Mouse (Mus musculus): ENCODE measurements at regions not wholly inside any gene's neighbourhood (a gene's known extent, or its start where the extent isn't known, plus 50 kb on each side); places are given as distances from the start of the nearest gene placed in this dataset.

GRCm38 (mm10) chr13:60446926-60447325 lies 154.8 kb upstream of the Dapk1 start:
- no peak for ATAC-seq

GRCm38 (mm10) chr13:60450721-60451506 lies 150.8 kb upstream of the Dapk1 start:
- H3K4me3 ChIP-seq (replicated peaks), result no peak overlapping the region
- 89% methylated on average over 10 of the region's 10 CpGs for WGBS
- ATAC-seq, result no peak
- H3K4me1 ChIP-seq (replicated peaks), result no peaks in the 10 kb centered on the region; the same call in 1 of the 2 replicates
- no peak overlapping the region for H3K9ac ChIP-seq (replicated peaks)
- no peaks in the 10 kb centered on the region for H3K9me3 ChIP-seq
- H3K27ac ChIP-seq, result no peak overlapping the region
- H3K4me2 ChIP-seq (replicated peaks), result no peak overlapping the region
- H3K36me3 ChIP-seq, result no peaks in the 10 kb centered on the region
- H3K27me3 ChIP-seq, result no peaks in the 10 kb centered on the region

More at GRCm38 (mm10) chr13:60446926-60447325, 154.8 kb upstream of the Dapk1 start:
- no peak overlapping the region for H3K4me2 ChIP-seq (replicated peaks)
- no peak overlapping the region for H3K27ac ChIP-seq
- H3K4me3 ChIP-seq (replicated peaks), result no peak overlapping the region
- H3K9ac ChIP-seq (replicated peaks), result no peak overlapping the region
- WGBS, result 61% methylated on average over 5 of the region's 5 CpGs
- no peaks in the 10 kb centered on the region for H3K27me3 ChIP-seq
- no peaks in the 10 kb centered on the region for H3K9me3 ChIP-seq
- no peaks in the 10 kb centered on the region; the same call in 1 of the 2 replicates for H3K4me1 ChIP-seq (replicated peaks)
- H3K36me3 ChIP-seq, result no peaks in the 10 kb centered on the region

- H3K4me3 ChIP-seq (replicated peaks), result no peak overlapping the region
- H3K4me2 ChIP-seq (replicated peaks), result no peak overlapping the region
- no peak for ATAC-seq
- no peak overlapping the region for H3K27ac ChIP-seq
- H3K4me1 ChIP-seq (replicated peaks), result no peaks in the 10 kb centered on the region; the same call in 1 of the 2 replicates
- no peaks in the 10 kb centered on the region for H3K9me3 ChIP-seq
- no peak overlapping the region for H3K9ac ChIP-seq (replicated peaks)
- no peaks in the 10 kb centered on the region for H3K27me3 ChIP-seq
- WGBS, result 94% methylated on average over 9 of the region's 9 CpGs
- H3K36me3 ChIP-seq, result no peaks in the 10 kb centered on the region
Measured at GRCm38 (mm10) chr13:60453821-60454483, 147.8 kb upstream of the Dapk1 start.

GRCm38 (mm10) chr13:60455033-60455619 lies 146.6 kb upstream of the Dapk1 start:
- no peaks in the 10 kb centered on the region for H3K36me3 ChIP-seq
- 26% methylated on average over 15 of the region's 15 CpGs for WGBS
- no peaks in the 10 kb centered on the region for H3K9me3 ChIP-seq
- no peak for ATAC-seq
- H3K4me2 ChIP-seq (replicated peaks), result no peak overlapping the region
- no peak overlapping the region for H3K27ac ChIP-seq
- H3K27me3 ChIP-seq, result no peaks in the 10 kb centered on the region
- no peaks in the 10 kb centered on the region; the same call in 1 of the 2 replicates for H3K4me1 ChIP-seq (replicated peaks)
- H3K9ac ChIP-seq (replicated peaks), result no peak overlapping the region
- H3K4me3 ChIP-seq (replicated peaks), result no peak overlapping the region

- Histone ChIP-seq H3K4me3 (replicated peaks) (no peak overlapping the region), H3K36me3 (no peaks in the 10 kb centered on the region), H3K4me1 (replicated peaks) (no peaks in the 10 kb centered on the region; the same call in 1 of the 2 replicates), H3K4me2 (replicated peaks) (no peak overlapping the region), H3K9me3 (no peaks in the 10 kb centered on the region), H3K9ac (replicated peaks) (no peak overlapping the region), H3K27ac (no peak overlapping the region), H3K27me3 (no peaks in the 10 kb centered on the region)
- 82% methylated on average over 10 of the region's 10 CpGs for WGBS
- ATAC-seq, result no peak
Measured at GRCm38 (mm10) chr13:60455863-60456551, 145.7 kb upstream of the Dapk1 start.

- no peak for ATAC-seq
- H3K4me3 ChIP-seq (replicated peaks), result no peak overlapping the region
- no peaks in the 10 kb centered on the region; the same call in 1 of the 2 replicates for H3K4me1 ChIP-seq (replicated peaks)
- no peaks in the 10 kb centered on the region for H3K9me3 ChIP-seq
- H3K4me2 ChIP-seq (replicated peaks), result no peak overlapping the region
- no peaks in the 10 kb centered on the region for H3K27me3 ChIP-seq
- WGBS, result 96% methylated on average over 10 of the region's 10 CpGs
- H3K27ac ChIP-seq, result no peak overlapping the region
- no peaks in the 10 kb centered on the region for H3K36me3 ChIP-seq
- no peak overlapping the region for H3K9ac ChIP-seq (replicated peaks)
Measured at GRCm38 (mm10) chr13:60457277-60457676, 144.5 kb upstream of the Dapk1 start.

- Histone ChIP-seq H3K4me3 (replicated peaks) (no peak overlapping the region), H3K27me3 (no peaks in the 10 kb centered on the region), H3K27ac (no peak overlapping the region), H3K9ac (replicated peaks) (no peak overlapping the region), H3K9me3 (no peaks in the 10 kb centered on the region), H3K4me1 (replicated peaks) (no peaks in the 10 kb centered on the region; the same call in 1 of the 2 replicates), H3K36me3 (no peaks in the 10 kb centered on the region), H3K4me2 (replicated peaks) (no peak overlapping the region)
- no peak for ATAC-seq
- 89% methylated on average over 5 of the region's 5 CpGs for WGBS
Measured at GRCm38 (mm10) chr13:60459002-60459401, 142.7 kb upstream of the Dapk1 start.

GRCm38 (mm10) chr13:60466553-60467313 lies 135.0 kb upstream of the Dapk1 start:
- Histone ChIP-seq H3K9ac (replicated peaks) (no peak overlapping the region), H3K36me3 (no peaks in the 10 kb centered on the region), H3K4me1 (replicated peaks) (no peaks in the 10 kb centered on the region), H3K27me3 (0 out of 2 replicates have a peak, but pooled peaks cover 3% of the 10 kb centered on the region), H3K9me3 (no peaks in the 10 kb centered on the region), H3K27ac (no peak overlapping the region), H3K4me2 (replicated peaks) (no peak overlapping the region), H3K4me3 (replicated peaks) (no peak overlapping the region)
- WGBS, result 88% methylated on average over 5 of the region's 5 CpGs
- ATAC-seq, result no peak

- no peaks in the 10 kb centered on the region for H3K4me1 ChIP-seq (replicated peaks)
- 25% methylated on average over 11 of the region's 11 CpGs for WGBS
- no peak overlapping the region for H3K4me2 ChIP-seq (replicated peaks)
- no peak overlapping the region for H3K9ac ChIP-seq (replicated peaks)
- no peaks in the 10 kb centered on the region for H3K9me3 ChIP-seq
- H3K27me3 ChIP-seq, result 0 out of 2 replicates have a peak, but pooled peaks cover 8% of the 10 kb centered on the region
- 0 out of 2 replicates have a peak, but pooled peaks have one; percentile 37 for ATAC-seq
- H3K36me3 ChIP-seq, result no peaks in the 10 kb centered on the region
- H3K4me3 ChIP-seq (replicated peaks), result no peak overlapping the region
- no peak overlapping the region for H3K27ac ChIP-seq
Measured at GRCm38 (mm10) chr13:60467821-60468579, 133.7 kb upstream of the Dapk1 start.

GRCm38 (mm10) chr13:60470426-60471398 lies 131.0 kb upstream of the Dapk1 start:
- H3K4me3 ChIP-seq (replicated peaks), result no peak overlapping the region
- H3K36me3 ChIP-seq, result no peaks in the 10 kb centered on the region
- no peaks in the 10 kb centered on the region for H3K9me3 ChIP-seq
- H3K4me2 ChIP-seq (replicated peaks), result no peak overlapping the region
- H3K4me1 ChIP-seq (replicated peaks), result no peaks in the 10 kb centered on the region
- 0 out of 2 replicates have a peak, but pooled peaks cover 8% of the 10 kb centered on the region for H3K27me3 ChIP-seq
- H3K27ac ChIP-seq, result no peak overlapping the region
- no peak overlapping the region for H3K9ac ChIP-seq (replicated peaks)
- 77% methylated on average over 17 of the region's 17 CpGs for WGBS
- no peak for ATAC-seq
